Mouse (Mus musculus): ENCODE measurements around the gene Proser3. TPM values are rescaled to one million over a fixed set of nuclear protein-coding genes. Genes with fewer than 3 reads are reported as not detected.
"Not testable (repeated sequence)": the region's sequence is repeated elsewhere in the genome, so short reads cannot be mapped to it uniquely, and the experiment has no call there.

The Proser3 gene
- total RNA-seq, 2 experiments from 2014 or later, result 3.9 to 4.8 TPM

- intact Hi-C loops (cut with DNase I; ENCODE audit: low total_unique reads), result no loop called here
- no peak for DNase-seq
Observed at GRCm38 (mm10) chr7:30508061-30508460, 44.0 kb downstream of the Proser3 start.

GRCm38 (mm10) chr7:30501159-30501558 lies 50.9 kb downstream of the Proser3 start:
- intact Hi-C loops (cut with DNase I; ENCODE audit: low total_unique reads); DNase-seq: not testable (repeated sequence)

GRCm38 (mm10) chr7:30495506-30496042 lies 56.5 kb downstream of the Proser3 start:
- intact Hi-C loops (cut with DNase I; ENCODE audit: low total_unique reads); DNase-seq: not testable (repeated sequence)

GRCm38 (mm10) chr7:30493401-30493931 lies 58.6 kb downstream of the Proser3 start, which contains the start of gene Prodh2:
Prodh2 (plus strand) TSS chr7:30493622.
- intact Hi-C loops (cut with DNase I; ENCODE audit: low total_unique reads), result no loop called here

GRCm38 (mm10) chr7:30492765-30493164 lies 59.3 kb downstream of the Proser3 start:
- peak; percentile 75 for DNase-seq
- intact Hi-C loops (cut with DNase I; ENCODE audit: low total_unique reads), result no loop called here

More at GRCm38 (mm10) chr7:30493401-30493931, 58.6 kb downstream of the Proser3 start, which contains the start of gene Prodh2:
- DNase-seq, result no peak

GRCm38 (mm10) chr7:30490957-30491307 lies 61.2 kb downstream of the Proser3 start:
- intact Hi-C loops (cut with DNase I; ENCODE audit: low total_unique reads), result no loop called here

GRCm38 (mm10) chr7:30490251-30490956 lies 61.7 kb downstream of the Proser3 start:
- intact Hi-C loops (cut with DNase I; ENCODE audit: low total_unique reads), result no loop called here

More at GRCm38 (mm10) chr7:30490957-30491307, 61.2 kb downstream of the Proser3 start:
- DNase-seq, result no peak

More at GRCm38 (mm10) chr7:30490251-30490956, 61.7 kb downstream of the Proser3 start:
- DNase-seq, result no peak

Small RNAs within 50 kb of the gene (microRNA-seq; reads per million reads assigned to microRNA genes)
- gene Gm38670, result 1.3 to 1.5 reads per million in 2 experiments
- gene Mir3569, result 0 to 1.5 reads per million in 2 experiments

Other genes with a start within 250 kb of the Proser3 start
- 10 to 100 TPM; 16.0 to 17.4 TPM for gene Alkbh6, start 243.6 kb downstream of the Proser3 start, total RNA-seq (2021)
- 1 to 10 TPM; 1.0 to 1.1 TPM for gene Syne4, start 237.5 kb downstream of the Proser3 start, total RNA-seq (2021)
- gene E130208F15Rik, start 230.6 kb downstream of the Proser3 start, total RNA-seq (2021), result under 1 TPM; 0.51 to 0.78 TPM
- 10 to 100 TPM in 1 of 2 experiments, 1 to 10 TPM in 1; 7.8 to 10.6 TPM for gene Sdhaf1, start 228.4 kb downstream of the Proser3 start, total RNA-seq (2021)
- gene Lrfn3, start 189.5 kb downstream of the Proser3 start, total RNA-seq (2021), result 1 to 10 TPM; 1.5 to 1.8 TPM
- 10 to 100 TPM in 1 of 2 experiments, 1 to 10 TPM in 1; 7.8 to 10.4 TPM for gene Tyrobp, start 138.5 kb downstream of the Proser3 start, total RNA-seq (2021)
- gene Hcst, start 132.4 kb downstream of the Proser3 start, total RNA-seq (2021), result under 1 TPM in 1 of 2 experiments, not detected in 1; 0.94 TPM
- gene Nfkbid, start 130.6 kb downstream of the Proser3 start, total RNA-seq (2021), result under 1 TPM; 0.21 to 0.33 TPM
- gene Aplp1, start 106.8 kb downstream of the Proser3 start, total RNA-seq (2021), result 1 to 10 TPM; 1.9 to 2.3 TPM
- not detected for gene Kirrel2, start 94.6 kb downstream of the Proser3 start, total RNA-seq (2021)
- not detected for gene Nphs1, start 94.0 kb downstream of the Proser3 start, total RNA-seq (2021)
- gene Prodh2, start 58.7 kb downstream of the Proser3 start, total RNA-seq (2021), result not detected
- 1 to 10 TPM in 1 of 2 experiments, under 1 TPM in 1; 0.98 to 2.4 TPM for gene Arhgap33, start 17.2 kb downstream of the Proser3 start, total RNA-seq (2021)
- gene Hspb6, start 121 bp downstream of the Proser3 start, total RNA-seq (2021), result 100 to 1,000 TPM; 455 to 476 TPM
- 1 to 10 TPM; 8.4 to 9.1 TPM for gene Lin37, start 7.5 kb upstream of the Proser3 start, total RNA-seq (2021)
- 10 to 100 TPM; 49.6 to 50.1 TPM for gene U2af1l4, start 11.0 kb upstream of the Proser3 start, total RNA-seq (2021)
- 1 to 10 TPM in 1 of 2 experiments, under 1 TPM in 1; 0.74 to 1.7 TPM for gene Gm49396, start 11.0 kb upstream of the Proser3 start, total RNA-seq (2021)
- gene Psenen, start 11.3 kb upstream of the Proser3 start, total RNA-seq (2021), result 10 to 100 TPM; 83.4 to 92.7 TPM
- gene Igflr1, start 13.1 kb upstream of the Proser3 start, total RNA-seq (2021), result under 1 TPM; 0.60 to 0.88 TPM
- gene Kmt2b, start 36.4 kb upstream of the Proser3 start, total RNA-seq (2021), result 10 to 100 TPM; 14.1 to 15.2 TPM
- gene Zbtb32, start 46.6 kb upstream of the Proser3 start, total RNA-seq (2021), result not detected
- gene Upk1a, start 60.5 kb upstream of the Proser3 start, total RNA-seq (2021), result under 1 TPM; 0.14 to 0.16 TPM
- 1,000 to 10,000 TPM; 1,322 to 1,882 TPM for gene Cox6b1, start 73.9 kb upstream of the Proser3 start, total RNA-seq (2021)
- not detected for gene Etv2, start 83.6 kb upstream of the Proser3 start, total RNA-seq (2021)
- 10 to 100 TPM; 35.4 to 37.3 TPM for gene Rbm42, start 98.0 kb upstream of the Proser3 start, total RNA-seq (2021)
- 1 to 10 TPM; 2.8 to 2.9 TPM for gene Haus5, start 112.7 kb upstream of the Proser3 start, total RNA-seq (2021)
- 1 to 10 TPM; 2.3 to 2.6 TPM for gene Pmis2, start 119.3 kb upstream of the Proser3 start, total RNA-seq (2021)
- not detected for gene 2200002J24Rik, start 146.6 kb upstream of the Proser3 start, total RNA-seq (2021)
- gene Atp4a, start 159.9 kb upstream of the Proser3 start, total RNA-seq (2021), result under 1 TPM; 0.16 to 0.41 TPM
- gene Tmem147, start 177.2 kb upstream of the Proser3 start, total RNA-seq (2021), result 100 to 1,000 TPM; 222 to 233 TPM
- not detected for gene Gapdhs, start 191.4 kb upstream of the Proser3 start, total RNA-seq (2021)
- gene Sbsn, start 199.2 kb upstream of the Proser3 start, total RNA-seq (2021), result 1 to 10 TPM; 3.7 to 4.1 TPM
- under 1 TPM in 1 of 2 experiments, not detected in 1; 0.57 TPM for gene Dmkn, start 211.5 kb upstream of the Proser3 start, total RNA-seq (2021)
- 1 to 10 TPM; 3.4 to 3.6 TPM for gene Krtdap, start 235.6 kb upstream of the Proser3 start, total RNA-seq (2021)